Mouse (Mus musculus): ENCODE data around the gene Ckap4. TPM values are rescaled to one million over a fixed set of nuclear protein-coding genes. Genes with fewer than 3 reads are reported as not detected.

Ckap4 gene
- polyA plus RNA-seq, 1 experiment from 2014 or later: 121 TPM

DNA sequence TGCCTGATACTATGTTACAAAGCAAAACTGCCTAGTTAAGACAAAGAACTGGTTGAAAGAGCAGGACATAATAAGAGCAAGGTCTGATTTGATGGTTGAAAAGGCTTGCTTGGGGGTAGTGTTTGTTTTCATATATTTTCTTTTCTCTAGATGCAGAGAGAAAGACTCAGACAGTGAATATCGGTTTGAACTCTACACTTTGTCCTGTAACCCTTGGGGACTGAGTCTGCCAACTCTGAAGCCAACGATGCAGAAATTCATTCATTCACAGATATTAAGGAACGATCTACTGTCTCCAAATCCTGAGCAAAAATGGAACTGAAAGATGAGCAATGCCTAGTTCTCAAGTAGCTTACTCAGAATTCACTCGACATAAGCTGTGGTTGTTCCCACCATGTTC is 53.7 kb downstream of the Ckap4 start:
- 46% methylated on average over 4 of the region's 4 CpGs for WGBS
- H3K4me3 ChIP-seq (ENCODE audit: low read length): no peak overlapping the region
- no peak overlapping the region for H3K4me2 ChIP-seq (replicated peaks; ENCODE audit: low read depth, low read length)
- no peaks in the 10 kb centered on the region; the same call in 1 of the 2 replicates for H3K9me3 ChIP-seq (ENCODE audit: control insufficient read depth, low read length)
- peak overlapping the region; percentile 17; the same call in 1 of the 2 replicates for H3K27ac ChIP-seq (ENCODE audit: low read depth, low read length)
- ATAC-seq (ENCODE audit: low FRiP score, low TSS enrichment): no peak
- H3K36me3 ChIP-seq (ENCODE audit: control insufficient read depth, insufficient read depth, low read length): no peaks in the 10 kb centered on the region
- H3K27me3 ChIP-seq (ENCODE audit: control insufficient read depth, insufficient read depth, low read length): no peaks in the 10 kb centered on the region
- H3K9ac ChIP-seq (ENCODE audit: low read depth, low read length): no peak overlapping the region
- peaks cover 14% of the 10 kb centered on the region for H3K4me1 ChIP-seq (ENCODE audit: control insufficient read depth, insufficient read depth, low read length)

DNA sequence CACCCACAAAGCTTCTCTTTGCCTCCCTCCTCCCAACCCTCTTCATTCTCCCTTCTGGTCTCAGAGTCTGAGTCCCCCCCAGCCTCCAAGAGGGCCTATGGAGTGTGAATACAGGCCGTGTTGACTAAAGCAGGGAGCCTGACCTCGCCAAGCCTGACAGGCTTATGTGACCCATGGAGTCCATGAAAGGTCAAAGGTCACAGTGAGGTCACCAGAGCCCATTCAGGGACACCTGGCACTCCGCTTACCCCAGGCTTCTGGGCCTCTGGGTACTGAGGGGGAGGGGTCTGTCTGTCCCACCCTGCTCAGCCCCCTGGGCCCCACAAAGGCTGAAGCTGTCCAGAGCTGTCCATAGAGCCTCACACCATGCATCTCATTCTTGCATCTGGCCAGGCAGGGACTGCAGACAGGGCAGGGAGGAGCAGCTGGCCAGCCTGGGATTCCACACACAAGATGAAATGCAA is 56.2 kb downstream of the Ckap4 start:
- no peak overlapping the region for H3K9ac ChIP-seq (ENCODE audit: low read depth, low read length)
- no peaks in the 10 kb centered on the region for H3K9me3 ChIP-seq (ENCODE audit: control insufficient read depth, low read length)
- H3K4me3 ChIP-seq (ENCODE audit: low read length): no peak overlapping the region
- H3K4me2 ChIP-seq (replicated peaks; ENCODE audit: low read depth, low read length): no peak overlapping the region
- no peaks in the 10 kb centered on the region for H3K27me3 ChIP-seq (ENCODE audit: control insufficient read depth, insufficient read depth, low read length)
- H3K36me3 ChIP-seq (ENCODE audit: control insufficient read depth, insufficient read depth, low read length): no peaks in the 10 kb centered on the region
- ATAC-seq (ENCODE audit: low FRiP score, low TSS enrichment): no peak; the same call in 1 of the 2 replicates
- 10% methylated on average over 3 of the region's 3 CpGs for WGBS
- H3K27ac ChIP-seq (ENCODE audit: low read depth, low read length): no peak overlapping the region
- H3K4me1 ChIP-seq (ENCODE audit: control insufficient read depth, insufficient read depth, low read length): peaks cover 14% of the 10 kb centered on the region

DNA sequence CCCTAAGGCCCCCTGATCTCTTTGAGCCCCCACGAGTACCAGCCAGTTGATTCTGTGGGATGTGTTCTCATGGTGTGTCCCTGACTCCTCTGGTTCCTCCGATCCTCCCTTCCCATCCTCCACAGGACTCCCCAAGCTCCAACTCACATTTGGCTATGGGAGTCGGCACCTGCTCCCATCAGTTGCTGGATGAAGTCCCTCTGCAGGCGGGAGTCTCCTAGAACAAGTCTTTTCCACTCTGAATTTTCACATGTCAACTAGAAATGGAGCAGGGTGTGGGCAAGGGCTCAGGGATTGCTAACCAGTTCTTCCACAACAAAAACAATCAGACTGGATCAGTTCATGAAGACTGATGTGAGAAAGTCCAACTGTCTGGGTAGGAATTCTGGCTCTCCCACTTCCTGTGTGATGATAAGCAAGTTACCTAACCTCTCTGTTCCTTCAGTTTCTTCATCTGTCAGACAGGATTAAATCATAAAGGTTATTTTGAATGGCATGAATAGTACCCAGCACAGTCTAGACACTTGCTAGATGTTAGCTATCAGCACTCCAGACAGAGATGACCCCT is 56.7 kb downstream of the Ckap4 start:
- Histone ChIP-seq H3K4me1 (ENCODE audit: control insufficient read depth, insufficient read depth, low read length) (peaks cover 14% of the 10 kb centered on the region), H3K4me3 (ENCODE audit: low read length) (no peak overlapping the region), H3K36me3 (ENCODE audit: control insufficient read depth, insufficient read depth, low read length) (no peaks in the 10 kb centered on the region), H3K27ac (ENCODE audit: low read depth, low read length) (no peak overlapping the region), H3K27me3 (ENCODE audit: control insufficient read depth, insufficient read depth, low read length) (no peaks in the 10 kb centered on the region), H3K4me2 (replicated peaks; ENCODE audit: low read depth, low read length) (no peak overlapping the region), H3K9me3 (ENCODE audit: control insufficient read depth, low read length) (no peaks in the 10 kb centered on the region), H3K9ac (ENCODE audit: low read depth, low read length) (no peak overlapping the region)
- no peak for ATAC-seq (ENCODE audit: low FRiP score, low TSS enrichment)
- WGBS: 64% methylated on average over 4 of the region's 4 CpGs

Other genes with a start within 250 kb of the Ckap4 start
- 3.0 and 4.1 TPM in 2 replicates for gene Nuak1, start 93.5 kb downstream of the Ckap4 start, polyA plus RNA-seq (2014; fragmentation: Nextera tagmentation; extraction: Ambion mirVana)
- gene Tcp11l2, start 42.6 kb upstream of the Ckap4 start, polyA plus RNA-seq (2014; fragmentation: Nextera tagmentation; extraction: Ambion mirVana): 6.5 and 11.3 TPM in 2 replicates
- 12.3 and 21.7 TPM in 2 replicates for gene Polr3b, start 88.2 kb upstream of the Ckap4 start, polyA plus RNA-seq (2014; fragmentation: Nextera tagmentation; extraction: Ambion mirVana)
- 0.17 and 0.19 TPM in 2 replicates for gene Rfx4, start 222.0 kb upstream of the Ckap4 start, polyA plus RNA-seq (2014; fragmentation: Nextera tagmentation; extraction: Ambion mirVana)

Data from kidney, embryonic 14.5 days (tissue).